Mouse (Mus musculus): ENCODE data around the gene Ift81. TPM values are rescaled to one million over a fixed set of nuclear protein-coding genes. Genes with fewer than 3 reads are reported as not detected.

The Ift81 gene
- polyA plus RNA-seq, 1 experiment from 2014 or later, result 29.5 TPM

DNA sequence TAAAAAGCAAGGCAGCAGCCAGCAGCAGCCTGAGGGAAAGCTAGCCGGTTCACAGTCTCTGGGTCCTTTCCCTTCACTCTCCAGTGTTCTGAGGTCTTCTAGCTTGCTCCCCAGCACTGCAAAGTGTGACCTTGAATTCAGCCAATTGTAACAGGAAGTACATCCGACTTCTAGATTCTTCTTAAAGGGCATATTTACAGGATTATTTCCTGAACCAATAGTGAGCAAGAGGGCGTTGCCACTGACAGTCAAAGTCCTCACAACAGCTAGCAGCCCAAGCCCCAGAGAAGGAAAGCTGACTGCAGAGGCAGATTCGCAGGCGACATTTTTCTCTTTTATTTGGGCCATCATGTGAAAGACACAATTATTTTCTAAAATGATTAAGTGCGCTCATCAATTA, 65.6 kb downstream of the Ift81 start:
- TF ChIP-seq EP300 (IDR thresholded peaks at IDR 0.05) (peak; percentile 57), CTCF (IDR thresholded peaks at IDR 0.05) (no peak)
- Histone ChIP-seq H3K9me3 (ENCODE audit: low read length) (no peaks in the 10 kb centered on the region), H3K27me3 (replicated peaks; ENCODE audit: insufficient read depth, low read length) (no peaks in the 10 kb centered on the region), H3K27ac (ENCODE audit: low read length) (no peak overlapping the region), H3K9ac (replicated peaks; ENCODE audit: low read depth) (no peak overlapping the region), H3K36me3 (ENCODE audit: insufficient read depth, low read length) (no peaks in the 10 kb centered on the region), H3K4me3 (ENCODE audit: low read depth, low read length) (no peak overlapping the region), H3K4me1 (ENCODE audit: insufficient read depth, low read depth, low read length) (peaks cover 2% of the 10 kb centered on the region; the same call in 1 of the 2 replicates), H3K4me2 (replicated peaks; ENCODE audit: low read depth, low read length) (no peak overlapping the region)
- WGBS, result 51% methylated on average over 6 of the region's 6 CpGs
- peak; percentile 82 for DNase-seq (ENCODE audit: low spot score)
- ATAC-seq, result peak; percentile 73

DNA sequence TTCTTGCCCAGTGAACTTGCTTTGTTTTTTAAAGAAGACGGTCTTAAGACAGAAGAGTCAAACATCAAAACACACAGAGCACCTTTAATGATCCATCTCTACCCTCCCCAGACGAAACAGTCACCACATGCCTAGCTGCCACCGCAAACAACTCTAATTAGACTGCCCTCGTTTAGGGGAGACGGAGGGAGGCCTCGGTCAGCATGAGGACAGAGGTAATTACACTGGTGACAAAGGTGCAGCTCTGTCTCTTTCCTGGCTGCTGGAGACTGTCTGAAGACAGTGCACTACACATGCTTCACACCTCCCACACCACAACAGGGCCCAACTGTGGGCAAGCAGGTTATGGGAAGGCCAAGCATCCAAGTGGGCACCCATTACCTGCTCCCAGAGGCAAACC, 66.5 kb downstream of the Ift81 start:
- Histone ChIP-seq H3K4me2 (replicated peaks; ENCODE audit: low read depth, low read length) (no peak overlapping the region), H3K36me3 (ENCODE audit: insufficient read depth, low read length) (no peaks in the 10 kb centered on the region), H3K4me3 (ENCODE audit: low read depth, low read length) (no peak overlapping the region), H3K9ac (replicated peaks; ENCODE audit: low read depth) (no peak overlapping the region), H3K4me1 (ENCODE audit: insufficient read depth, low read depth, low read length) (peaks cover 2% of the 10 kb centered on the region; the same call in 1 of the 2 replicates), H3K9me3 (ENCODE audit: low read length) (no peaks in the 10 kb centered on the region), H3K27me3 (replicated peaks; ENCODE audit: insufficient read depth, low read length) (no peaks in the 10 kb centered on the region), H3K27ac (ENCODE audit: low read length) (no peak overlapping the region)
- ATAC-seq (no peak), DNase-seq (ENCODE audit: low spot score) (no peak)
- TF ChIP-seq CTCF (IDR thresholded peaks at IDR 0.05) (no peak), EP300 (IDR thresholded peaks at IDR 0.05) (no peak)
- 73% methylated on average over 6 of the region's 6 CpGs for WGBS

DNA sequence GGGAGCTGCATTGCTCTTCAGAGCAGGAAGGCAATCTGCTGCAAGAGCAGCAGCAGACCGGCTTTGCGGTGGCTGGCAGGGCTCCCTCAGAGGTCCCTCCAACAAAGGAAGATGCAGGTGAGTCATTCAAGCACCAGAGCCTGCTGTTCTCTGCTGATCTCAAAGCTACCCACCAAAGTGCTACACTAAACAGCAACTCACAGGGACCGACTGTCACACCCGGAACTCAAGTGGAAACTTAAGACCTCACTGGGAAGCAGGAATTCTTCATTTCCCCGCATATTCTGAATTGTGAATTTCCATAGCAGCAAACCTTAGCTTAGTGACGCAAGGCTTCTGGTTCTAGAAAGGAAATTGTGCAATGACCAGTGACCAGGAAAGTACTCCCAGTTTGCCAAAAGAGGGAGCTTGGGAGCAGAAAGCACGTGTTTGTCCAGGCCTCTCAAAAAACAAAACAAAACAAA, 67.0 kb downstream of the Ift81 start:
- ATAC-seq (peak; percentile 80), DNase-seq (ENCODE audit: low spot score) (peak; percentile 98)
- Histone ChIP-seq H3K9me3 (ENCODE audit: low read length) (no peaks in the 10 kb centered on the region), H3K9ac (replicated peaks; ENCODE audit: low read depth) (no peak overlapping the region), H3K4me3 (ENCODE audit: low read depth, low read length) (no peak overlapping the region), H3K4me2 (replicated peaks; ENCODE audit: low read depth, low read length) (no peak overlapping the region), H3K4me1 (ENCODE audit: insufficient read depth, low read depth, low read length) (peaks cover 2% of the 10 kb centered on the region; the same call in 1 of the 2 replicates), H3K36me3 (ENCODE audit: insufficient read depth, low read length) (no peaks in the 10 kb centered on the region), H3K27me3 (replicated peaks; ENCODE audit: insufficient read depth, low read length) (no peaks in the 10 kb centered on the region), H3K27ac (ENCODE audit: low read length) (0 out of 2 replicates have a peak overlapping the region, but pooled peaks have one; percentile 6)
- TF ChIP-seq CTCF (IDR thresholded peaks at IDR 0.05) (peak; percentile 74), EP300 (IDR thresholded peaks at IDR 0.05) (peak; percentile 72)
- WGBS, result 24% methylated on average over 7 of the region's 7 CpGs

DNA sequence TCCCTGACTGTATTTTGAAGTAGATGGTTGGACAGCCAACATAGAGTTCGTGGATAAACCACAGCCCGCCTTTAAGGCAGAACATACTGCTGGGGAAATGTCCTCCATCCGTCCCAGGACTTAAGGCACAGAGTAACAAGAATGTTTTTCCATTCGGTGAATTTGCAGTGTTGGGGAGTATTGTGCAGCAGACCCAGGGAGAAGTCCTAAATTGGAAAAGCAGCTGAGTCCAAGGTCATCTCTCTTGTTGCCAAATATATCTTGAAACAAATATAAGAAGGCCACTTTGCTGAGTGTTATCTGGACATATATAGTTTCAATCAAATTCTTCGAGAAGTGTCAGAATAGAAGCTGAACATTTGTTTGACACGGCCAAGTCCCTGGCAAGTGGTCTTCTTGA, 70.9 kb downstream of the Ift81 start:
- TF ChIP-seq EP300 (IDR thresholded peaks at IDR 0.05), result no peak
- no peak for TF ChIP-seq CTCF (IDR thresholded peaks at IDR 0.05)
- ATAC-seq (no peak), DNase-seq (ENCODE audit: low spot score) (no peak)
- Histone ChIP-seq H3K9ac (replicated peaks; ENCODE audit: low read depth) (no peak overlapping the region), H3K9me3 (ENCODE audit: low read length) (no peaks in the 10 kb centered on the region), H3K27me3 (replicated peaks; ENCODE audit: insufficient read depth, low read length) (no peaks in the 10 kb centered on the region), H3K4me2 (replicated peaks; ENCODE audit: low read depth, low read length) (no peak overlapping the region), H3K4me3 (ENCODE audit: low read depth, low read length) (no peak overlapping the region), H3K36me3 (ENCODE audit: insufficient read depth, low read length) (no peaks in the 10 kb centered on the region), H3K27ac (ENCODE audit: low read length) (no peak overlapping the region), H3K4me1 (ENCODE audit: insufficient read depth, low read depth, low read length) (no peaks in the 10 kb centered on the region; the same call in 1 of the 2 replicates)
- 68% methylated on average over 6 of the region's 6 CpGs for WGBS

DNA sequence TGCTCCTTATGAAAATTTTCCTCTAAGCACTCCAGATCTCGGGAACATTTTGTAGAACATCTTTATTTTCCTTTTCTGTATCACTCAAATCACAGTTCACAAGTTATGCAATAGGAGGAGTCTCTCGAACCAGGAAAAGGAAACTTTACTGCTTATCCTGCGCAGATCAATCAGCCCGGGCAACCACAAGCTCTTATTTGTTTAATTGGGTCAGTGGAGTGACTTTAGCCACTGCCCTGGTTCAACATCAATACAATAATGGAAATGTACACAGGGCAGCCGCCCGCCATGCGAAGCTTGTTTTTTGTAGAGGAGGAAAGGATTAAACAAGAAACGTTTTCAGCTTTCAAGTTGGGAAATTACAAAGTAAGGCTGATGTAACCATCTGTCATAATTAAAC, 72.4 kb downstream of the Ift81 start:
- Histone ChIP-seq H3K9me3 (ENCODE audit: low read length) (no peaks in the 10 kb centered on the region), H3K4me3 (ENCODE audit: low read depth, low read length) (no peak overlapping the region), H3K36me3 (ENCODE audit: insufficient read depth, low read length) (no peaks in the 10 kb centered on the region), H3K4me1 (ENCODE audit: insufficient read depth, low read depth, low read length) (no peaks in the 10 kb centered on the region), H3K9ac (replicated peaks; ENCODE audit: low read depth) (no peak overlapping the region), H3K27ac (ENCODE audit: low read length) (no peak overlapping the region), H3K4me2 (replicated peaks; ENCODE audit: low read depth, low read length) (no peak overlapping the region), H3K27me3 (replicated peaks; ENCODE audit: insufficient read depth, low read length) (no peaks in the 10 kb centered on the region)
- 69% methylated on average over 8 of the region's 8 CpGs for WGBS
- DNase-seq (ENCODE audit: low spot score) (no peak), ATAC-seq (no peak)
- TF ChIP-seq CTCF (IDR thresholded peaks at IDR 0.05), result no peak
- TF ChIP-seq EP300 (IDR thresholded peaks at IDR 0.05), result no peak

DNA sequence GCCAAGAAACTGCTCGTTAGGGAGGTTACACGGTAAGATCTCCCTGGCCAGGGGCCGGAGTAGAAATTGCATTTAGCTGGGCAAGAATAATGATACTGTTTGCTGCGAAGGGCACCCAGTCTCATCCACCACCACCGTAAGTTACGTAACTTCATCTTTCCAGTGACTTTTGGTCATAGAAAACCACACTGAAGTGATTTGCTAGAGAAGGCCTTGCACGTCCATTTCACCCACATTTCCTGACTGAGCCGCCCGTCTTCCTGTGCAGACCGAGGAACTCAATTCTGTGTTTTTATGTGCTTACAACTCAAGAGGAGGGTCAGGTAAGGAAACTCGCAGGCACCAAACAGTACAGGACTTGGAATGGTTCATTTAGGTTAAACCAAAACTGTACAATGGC, 76.2 kb downstream of the Ift81 start:
- Histone ChIP-seq H3K4me3 (ENCODE audit: low read depth, low read length) (no peak overlapping the region), H3K9ac (replicated peaks; ENCODE audit: low read depth) (no peak overlapping the region), H3K4me2 (replicated peaks; ENCODE audit: low read depth, low read length) (no peak overlapping the region), H3K4me1 (ENCODE audit: insufficient read depth, low read depth, low read length) (0 out of 2 replicates have a peak, but pooled peaks cover 3% of the 10 kb centered on the region), H3K36me3 (ENCODE audit: insufficient read depth, low read length) (no peaks in the 10 kb centered on the region), H3K9me3 (ENCODE audit: low read length) (no peaks in the 10 kb centered on the region), H3K27me3 (replicated peaks; ENCODE audit: insufficient read depth, low read length) (no peaks in the 10 kb centered on the region), H3K27ac (ENCODE audit: low read length) (no peak overlapping the region)
- 89% methylated on average over 11 of the region's 11 CpGs for WGBS
- DNase-seq (ENCODE audit: low spot score), result no peak
- ATAC-seq, result no peak
- TF ChIP-seq EP300 (IDR thresholded peaks at IDR 0.05) (no peak), CTCF (IDR thresholded peaks at IDR 0.05) (no peak)

DNA sequence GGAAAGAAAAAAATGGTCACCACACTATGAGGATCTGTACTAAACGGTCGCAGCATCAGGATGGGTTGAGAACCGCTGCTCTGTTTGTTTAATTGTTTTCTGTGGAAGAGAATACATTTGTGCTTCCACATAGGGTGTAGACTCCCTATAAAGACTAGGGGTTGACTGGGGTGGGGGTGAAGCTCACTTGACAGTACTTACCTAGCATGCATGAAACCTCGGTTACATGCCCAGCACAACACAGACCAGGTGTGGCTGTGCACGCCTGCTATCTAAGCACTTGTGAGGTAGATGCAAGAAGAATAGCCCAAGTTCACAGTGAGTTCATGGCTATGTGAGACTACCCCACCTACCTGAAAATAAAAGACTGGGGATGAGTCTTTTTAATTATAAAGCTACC, 76.7 kb downstream of the Ift81 start:
- 0 out of 2 replicates have a peak, but pooled peaks cover 3% of the 10 kb centered on the region for H3K4me1 ChIP-seq (ENCODE audit: insufficient read depth, low read depth, low read length)
- H3K9me3 ChIP-seq (ENCODE audit: low read length), result no peaks in the 10 kb centered on the region
- DNase-seq (ENCODE audit: low spot score) (no peak), ATAC-seq (no peak)
- H3K27ac ChIP-seq (ENCODE audit: low read length), result no peak overlapping the region
- no peak overlapping the region for H3K4me2 ChIP-seq (replicated peaks; ENCODE audit: low read depth, low read length)
- WGBS, result 93% methylated on average over 5 of the region's 5 CpGs
- no peaks in the 10 kb centered on the region for H3K36me3 ChIP-seq (ENCODE audit: insufficient read depth, low read length)
- no peak overlapping the region for H3K4me3 ChIP-seq (ENCODE audit: low read depth, low read length)
- TF ChIP-seq EP300 (IDR thresholded peaks at IDR 0.05) (no peak), CTCF (IDR thresholded peaks at IDR 0.05) (no peak)
- H3K9ac ChIP-seq (replicated peaks; ENCODE audit: low read depth), result no peak overlapping the region
- no peaks in the 10 kb centered on the region for H3K27me3 ChIP-seq (replicated peaks; ENCODE audit: insufficient read depth, low read length)
